Mouse (Mus musculus): ENCODE results near the gene Dhx32.

- TF ChIP-seq CTCF (conservative IDR thresholded peaks at IDR 0.05; ENCODE audit: low read length) (no peak), POU5F1 (IDR thresholded peaks at IDR 0.05; ENCODE audit: borderline replicate concordance, low read length) (no peak)
These were observed 82.6 kb downstream of the Dhx32 start for GRCm38 (mm10) chr7:133699885-133700284.
